Mouse (Mus musculus): Measurements from ENCODE around the gene Olfr1175-ps. TPM values are rescaled to one million over a fixed set of nuclear protein-coding genes. Genes with fewer than 3 reads are reported as not detected.
A peak's percentile ranks its signal among the peaks of the same experiment; 100 is the strongest.

Olfr1175-ps gene
- total RNA-seq (2014; rRNA removed) (not detected in 2 replicates), polyA plus RNA-seq (2015; fragmentation: Nextera tagmentation; extraction: Ambion mirVana) (not detected in 2 replicates)

DNA sequence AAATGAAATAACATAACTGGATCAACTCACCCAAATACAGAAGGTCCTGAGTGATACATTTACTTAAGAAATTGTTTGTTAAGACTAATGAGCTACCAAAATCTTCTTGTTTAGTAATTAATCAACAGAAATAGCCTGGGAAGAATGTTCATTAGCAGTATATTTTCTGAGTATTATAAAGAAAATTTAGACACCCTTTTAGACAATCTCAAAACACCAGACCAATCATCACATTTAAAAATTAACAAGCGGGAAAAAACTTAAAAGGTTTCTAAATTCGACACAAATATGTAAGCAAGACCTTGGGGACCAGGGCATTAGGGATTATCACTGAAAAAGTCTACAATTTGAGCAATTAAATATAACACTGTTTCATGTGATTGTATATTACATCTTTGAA is at the start of gene Olfr1175-ps:
TSS of gene Olfr1175-ps (minus strand) at position 101 of the 400 bp plus-strand sequence.
- WGBS: 85% methylated on average over 2 of the region's 2 CpGs
- Histone ChIP-seq H3K27ac (ENCODE audit: low read depth, low read length) (no peak within 1 kb of the TSS), H3K36me3 (ENCODE audit: insufficient read depth) (no peaks in the 10 kb centered on the region), H3K9ac (no peak within 1 kb of the TSS), H3K9me3 (ENCODE audit: low read length) (no peaks in the 10 kb centered on the region), H3K4me3 (ENCODE audit: low read depth, low read length) (no peak within 1 kb of the TSS), H3K4me2 (ENCODE audit: low read depth) (no peak within 1 kb of the TSS), H3K4me1 (ENCODE audit: insufficient read depth) (no peaks in the 10 kb centered on the region), H3K27me3 (ENCODE audit: insufficient read depth, low read length) (no peaks in the 10 kb centered on the region)
- DNase-seq (no peak), ATAC-seq (no peak)
- no peak for TF ChIP-seq CTCF (IDR thresholded peaks at IDR 0.05; ENCODE audit: low read depth)

DNA sequence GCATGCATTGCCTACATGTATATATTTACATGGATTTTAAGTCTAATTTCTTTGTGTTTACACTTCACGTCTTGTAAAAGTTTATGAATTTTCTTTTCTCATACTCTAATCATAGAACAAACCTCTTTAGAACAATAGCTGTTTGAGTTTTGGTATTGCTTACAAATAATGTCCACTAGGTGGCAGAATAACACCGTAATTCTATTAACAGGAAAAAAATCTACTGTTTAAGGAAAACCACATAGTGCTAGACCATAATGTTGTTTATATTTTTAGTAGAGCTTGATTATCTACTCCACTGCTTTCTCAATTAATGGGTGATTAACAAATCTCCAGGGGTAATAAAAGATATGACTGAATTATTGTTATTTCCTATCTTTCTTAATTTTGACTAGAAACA is 29.3 kb upstream of the Olfr1175-ps start:
- Histone ChIP-seq H3K9me3 (ENCODE audit: low read length) (no peaks in the 10 kb centered on the region), H3K9ac (no peak overlapping the region), H3K27ac (ENCODE audit: low read depth, low read length) (no peak overlapping the region), H3K4me1 (ENCODE audit: insufficient read depth) (no peaks in the 10 kb centered on the region), H3K4me2 (ENCODE audit: low read depth) (no peak overlapping the region), H3K36me3 (ENCODE audit: insufficient read depth) (no peaks in the 10 kb centered on the region), H3K27me3 (ENCODE audit: insufficient read depth, low read length) (no peaks in the 10 kb centered on the region), H3K4me3 (ENCODE audit: low read depth, low read length) (no peak overlapping the region)
- DNase-seq: peak; percentile 58
- WGBS: 3% methylated on average over 2 of the region's 2 CpGs
- peak; percentile 72 for TF ChIP-seq CTCF (IDR thresholded peaks at IDR 0.05; ENCODE audit: low read depth)
- peak; percentile 61 for ATAC-seq

DNA sequence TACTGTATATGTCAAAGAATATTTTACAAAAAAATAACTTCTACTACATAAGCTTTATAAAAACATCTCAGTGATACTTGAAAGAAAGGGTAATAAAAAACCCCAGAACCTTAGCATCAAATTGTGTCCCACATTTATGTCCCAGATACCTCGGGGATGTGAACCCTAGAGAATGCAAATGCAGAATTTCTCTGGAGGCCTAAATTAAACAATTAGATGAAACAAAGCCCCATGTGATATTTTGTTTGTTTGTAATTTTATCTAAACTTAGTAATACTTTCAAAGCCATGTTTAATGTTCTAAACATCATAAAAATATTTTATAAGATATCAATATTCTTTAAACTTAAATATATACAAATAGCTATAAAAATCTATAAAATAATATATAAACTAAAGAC is 19.4 kb upstream of the Olfr1175-ps start, which contains the start of gene Olfr1177-ps:
TSS of gene Olfr1177-ps (minus strand) at position 101 of the 400 bp plus-strand sequence.
- WGBS: 76% methylated on average over 1 of the region's 1 CpGs
- no peaks in the 10 kb centered on the region for H3K36me3 ChIP-seq (ENCODE audit: insufficient read depth)
- H3K9me3 ChIP-seq (ENCODE audit: low read length): no peaks in the 10 kb centered on the region
- TF ChIP-seq CTCF (IDR thresholded peaks at IDR 0.05; ENCODE audit: low read depth): no peak
- DNase-seq: no peak
- H3K4me3 ChIP-seq (ENCODE audit: low read depth, low read length): no peak within 1 kb of the TSS
- ATAC-seq: no peak
- H3K4me2 ChIP-seq (ENCODE audit: low read depth): no peak within 1 kb of the TSS
- H3K27me3 ChIP-seq (ENCODE audit: insufficient read depth, low read length): no peaks in the 10 kb centered on the region
- no peak within 1 kb of the TSS for H3K9ac ChIP-seq
- H3K27ac ChIP-seq (ENCODE audit: low read depth, low read length): no peak within 1 kb of the TSS
- no peaks in the 10 kb centered on the region for H3K4me1 ChIP-seq (ENCODE audit: insufficient read depth)

DNA sequence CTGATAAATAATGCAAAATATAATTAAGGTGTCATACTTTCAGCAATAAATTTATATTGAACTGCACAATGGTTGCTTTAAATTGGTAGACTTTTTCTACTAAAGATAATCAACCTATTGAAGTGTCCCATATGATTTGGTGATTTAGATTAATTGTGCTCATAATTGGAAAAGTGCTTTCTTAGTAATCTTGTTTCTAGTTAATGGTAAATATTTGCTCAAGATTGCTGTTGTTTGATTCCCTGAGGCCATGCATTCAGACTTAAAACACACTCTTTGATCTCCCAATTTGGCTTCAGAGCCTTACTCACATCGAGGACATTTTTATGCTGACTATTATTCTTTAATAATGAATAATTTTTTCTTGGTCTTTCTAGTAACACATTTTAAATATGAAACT is 9.4 kb upstream of the Olfr1175-ps start, which contains the start of gene Olfr1176:
TSS of gene Olfr1176 (plus strand) at position 301 of the 400 bp plus-strand sequence.
- Histone ChIP-seq H3K27me3 (ENCODE audit: insufficient read depth, low read length) (no peaks in the 10 kb centered on the region), H3K36me3 (ENCODE audit: insufficient read depth) (no peaks in the 10 kb centered on the region), H3K4me2 (ENCODE audit: low read depth) (no peak within 1 kb of the TSS), H3K9ac (no peak within 1 kb of the TSS), H3K27ac (ENCODE audit: low read depth, low read length) (no peak within 1 kb of the TSS), H3K4me1 (ENCODE audit: insufficient read depth) (no peaks in the 10 kb centered on the region), H3K9me3 (ENCODE audit: low read length) (no peaks in the 10 kb centered on the region), H3K4me3 (ENCODE audit: low read depth, low read length) (no peak within 1 kb of the TSS)
- WGBS: 55% methylated on average over 1 of the region's 1 CpGs
- ATAC-seq: no peak
- TF ChIP-seq CTCF (IDR thresholded peaks at IDR 0.05; ENCODE audit: low read depth): no peak
- DNase-seq: no peak

- H3K4me3 ChIP-seq (ENCODE audit: low read depth, low read length): no peak within 1 kb of the TSS
- no peak within 1 kb of the TSS for H3K27ac ChIP-seq (ENCODE audit: low read depth, low read length)
- no peak for ATAC-seq
- no peaks in the 10 kb centered on the region for H3K9me3 ChIP-seq (ENCODE audit: low read length)
- no peak within 1 kb of the TSS for H3K9ac ChIP-seq
- no peak within 1 kb of the TSS for H3K4me2 ChIP-seq (ENCODE audit: low read depth)
- no peaks in the 10 kb centered on the region for H3K36me3 ChIP-seq (ENCODE audit: insufficient read depth)
- H3K4me1 ChIP-seq (ENCODE audit: insufficient read depth): no peaks in the 10 kb centered on the region
- no peak for DNase-seq
- H3K27me3 ChIP-seq (ENCODE audit: insufficient read depth, low read length): no peaks in the 10 kb centered on the region
- TF ChIP-seq CTCF (IDR thresholded peaks at IDR 0.05; ENCODE audit: low read depth): no peak
- WGBS: 93% methylated on average over 4 of the region's 4 CpGs
Measured at GRCm38 (mm10) chr2:88315035-88315434, 12.0 kb downstream of the Olfr1175-ps start, which contains the start of gene Olfr1174-ps. TSS of gene Olfr1174-ps (minus strand) at chr2:88315135.

DNA sequence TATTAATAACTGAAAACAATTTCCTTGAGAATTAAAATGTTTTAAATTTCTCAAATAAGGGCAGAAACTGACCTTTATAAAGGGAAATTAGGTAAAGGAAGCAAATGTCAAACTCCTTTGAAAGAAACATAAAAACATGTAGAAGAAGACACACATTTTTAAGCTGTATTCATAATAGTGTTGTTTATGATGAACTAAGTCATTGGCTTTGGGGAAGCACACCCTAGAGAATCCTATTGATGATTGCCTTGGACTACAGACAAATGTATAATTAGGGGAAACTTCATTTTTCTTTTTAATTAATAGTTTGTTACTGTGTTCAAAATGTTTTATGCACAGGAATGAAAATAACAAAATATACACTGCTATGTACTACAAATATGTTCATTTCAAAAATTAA is 47.2 kb downstream of the Olfr1175-ps start, which contains the start of gene Olfr1173:
TSS of gene Olfr1173 (minus strand) at position 101 of the 400 bp plus-strand sequence.
- no peaks in the 10 kb centered on the region for H3K9me3 ChIP-seq (ENCODE audit: low read length)
- no peaks in the 10 kb centered on the region for H3K27me3 ChIP-seq (ENCODE audit: insufficient read depth, low read length)
- DNase-seq (no peak), ATAC-seq (no peak)
- H3K9ac ChIP-seq: no peak within 1 kb of the TSS
- H3K4me1 ChIP-seq (ENCODE audit: insufficient read depth): no peaks in the 10 kb centered on the region
- H3K36me3 ChIP-seq (ENCODE audit: insufficient read depth): no peaks in the 10 kb centered on the region
- H3K4me2 ChIP-seq (ENCODE audit: low read depth): no peak within 1 kb of the TSS
- no peak within 1 kb of the TSS for H3K4me3 ChIP-seq (ENCODE audit: low read depth, low read length)
- TF ChIP-seq CTCF (IDR thresholded peaks at IDR 0.05; ENCODE audit: low read depth): no peak
- no peak within 1 kb of the TSS for H3K27ac ChIP-seq (ENCODE audit: low read depth, low read length)

Other genes starting within 250 kb of the Olfr1175-ps start
- gene Olfr1164, start 233.2 kb downstream of the Olfr1175-ps start, total RNA-seq (2014; rRNA removed): not detected in 2 replicates
- not detected in 2 replicates for gene Olfr1164, start 233.2 kb downstream of the Olfr1175-ps start, polyA plus RNA-seq (2015; fragmentation: Nextera tagmentation; extraction: Ambion mirVana)
- gene Olfr1166, start 198.9 kb downstream of the Olfr1175-ps start, total RNA-seq (2014; rRNA removed): not detected in 2 replicates
- gene Olfr1166, start 198.9 kb downstream of the Olfr1175-ps start, polyA plus RNA-seq (2015; fragmentation: Nextera tagmentation; extraction: Ambion mirVana): not detected in 2 replicates
- not detected in 2 replicates for gene Olfr1167, start 172.0 kb downstream of the Olfr1175-ps start, total RNA-seq (2014; rRNA removed)
- gene Olfr1167, start 172.0 kb downstream of the Olfr1175-ps start, polyA plus RNA-seq (2015; fragmentation: Nextera tagmentation; extraction: Ambion mirVana): not detected in 2 replicates
- gene Olfr1168, start 145.3 kb downstream of the Olfr1175-ps start, total RNA-seq (2014; rRNA removed): not detected in 2 replicates
- not detected in 2 replicates for gene Olfr1168, start 145.3 kb downstream of the Olfr1175-ps start, polyA plus RNA-seq (2015; fragmentation: Nextera tagmentation; extraction: Ambion mirVana)
- not detected in 2 replicates for gene Olfr1170, start 98.9 kb downstream of the Olfr1175-ps start, total RNA-seq (2014; rRNA removed)
- not detected in 2 replicates for gene Olfr1170, start 98.9 kb downstream of the Olfr1175-ps start, polyA plus RNA-seq (2015; fragmentation: Nextera tagmentation; extraction: Ambion mirVana)
- not detected in 2 replicates for gene Olfr1173, start 47.3 kb downstream of the Olfr1175-ps start, total RNA-seq (2014; rRNA removed)
- not detected in 2 replicates for gene Olfr1173, start 47.3 kb downstream of the Olfr1175-ps start, polyA plus RNA-seq (2015; fragmentation: Nextera tagmentation; extraction: Ambion mirVana)
- not detected in 2 replicates for gene Olfr1174-ps, start 12.1 kb downstream of the Olfr1175-ps start, total RNA-seq (2014; rRNA removed)
- gene Olfr1174-ps, start 12.1 kb downstream of the Olfr1175-ps start, polyA plus RNA-seq (2015; fragmentation: Nextera tagmentation; extraction: Ambion mirVana): not detected in 2 replicates
- not detected in 2 replicates for gene Olfr1176, start 9.5 kb upstream of the Olfr1175-ps start, total RNA-seq (2014; rRNA removed)
- gene Olfr1176, start 9.5 kb upstream of the Olfr1175-ps start, polyA plus RNA-seq (2015; fragmentation: Nextera tagmentation; extraction: Ambion mirVana): not detected in 2 replicates
- not detected in 2 replicates for gene Olfr1177-ps, start 19.3 kb upstream of the Olfr1175-ps start, total RNA-seq (2014; rRNA removed)
- not detected in 2 replicates for gene Olfr1177-ps, start 19.3 kb upstream of the Olfr1175-ps start, polyA plus RNA-seq (2015; fragmentation: Nextera tagmentation; extraction: Ambion mirVana)
- gene Olfr1178, start 59.8 kb upstream of the Olfr1175-ps start, total RNA-seq (2014; rRNA removed): not detected in 2 replicates
- gene Olfr1178, start 59.8 kb upstream of the Olfr1175-ps start, polyA plus RNA-seq (2015; fragmentation: Nextera tagmentation; extraction: Ambion mirVana): not detected in 2 replicates
- not detected in 2 replicates for gene Olfr1179, start 79.2 kb upstream of the Olfr1175-ps start, total RNA-seq (2014; rRNA removed)
- not detected in 2 replicates for gene Olfr1179, start 79.2 kb upstream of the Olfr1175-ps start, polyA plus RNA-seq (2015; fragmentation: Nextera tagmentation; extraction: Ambion mirVana)
- gene Olfr1180, start 91.9 kb upstream of the Olfr1175-ps start, total RNA-seq (2014; rRNA removed): not detected in 2 replicates
- not detected in 2 replicates for gene Olfr1180, start 91.9 kb upstream of the Olfr1175-ps start, polyA plus RNA-seq (2015; fragmentation: Nextera tagmentation; extraction: Ambion mirVana)
- not detected in 2 replicates for gene Olfr1181, start 99.0 kb upstream of the Olfr1175-ps start, total RNA-seq (2014; rRNA removed)
- not detected in 2 replicates for gene Olfr1181, start 99.0 kb upstream of the Olfr1175-ps start, polyA plus RNA-seq (2015; fragmentation: Nextera tagmentation; extraction: Ambion mirVana)
- gene Gm13757, start 121.9 kb upstream of the Olfr1175-ps start, total RNA-seq (2014; rRNA removed): not detected in 2 replicates
- gene Gm13757, start 121.9 kb upstream of the Olfr1175-ps start, polyA plus RNA-seq (2015; fragmentation: Nextera tagmentation; extraction: Ambion mirVana): not detected in 2 replicates
- not detected in 2 replicates for gene Olfr1183, start 127.7 kb upstream of the Olfr1175-ps start, total RNA-seq (2014; rRNA removed)
- gene Olfr1183, start 127.7 kb upstream of the Olfr1175-ps start, polyA plus RNA-seq (2015; fragmentation: Nextera tagmentation; extraction: Ambion mirVana): not detected in 2 replicates
- not detected in 2 replicates for gene Olfr1184, start 156.4 kb upstream of the Olfr1175-ps start, total RNA-seq (2014; rRNA removed)
- not detected in 2 replicates for gene Olfr1184, start 156.4 kb upstream of the Olfr1175-ps start, polyA plus RNA-seq (2015; fragmentation: Nextera tagmentation; extraction: Ambion mirVana)
- gene Olfr1185-ps1, start 166.1 kb upstream of the Olfr1175-ps start, total RNA-seq (2014; rRNA removed): not detected in 2 replicates
- not detected in 2 replicates for gene Olfr1185-ps1, start 166.1 kb upstream of the Olfr1175-ps start, polyA plus RNA-seq (2015; fragmentation: Nextera tagmentation; extraction: Ambion mirVana)
- not detected in 2 replicates for gene Olfr1186, start 191.3 kb upstream of the Olfr1175-ps start, total RNA-seq (2014; rRNA removed)
- not detected in 2 replicates for gene Olfr1186, start 191.3 kb upstream of the Olfr1175-ps start, polyA plus RNA-seq (2015; fragmentation: Nextera tagmentation; extraction: Ambion mirVana)
- gene Olfr1188, start 229.7 kb upstream of the Olfr1175-ps start, total RNA-seq (2014; rRNA removed): not detected in 2 replicates
- not detected in 2 replicates for gene Olfr1188, start 229.7 kb upstream of the Olfr1175-ps start, polyA plus RNA-seq (2015; fragmentation: Nextera tagmentation; extraction: Ambion mirVana)

All from forebrain, postnatal 0 days (tissue).